Mouse (Mus musculus): ENCODE results near the gene Rgp1.

GRCm38 (mm10) chr4:43620146-43620778 lies 41.7 kb downstream of the Rgp1 start:
- TF ChIP-seq CTCF (IDR thresholded peaks at IDR 0.05; ENCODE audit: low read depth), result no peak
- TF ChIP-seq EP300 (IDR thresholded peaks at IDR 0.05; ENCODE audit: low read depth), result no peak
